Mouse (Mus musculus) neural tube, embryonic 13.5 days (tissue): ENCODE measurements around the gene Efcab5. TPM values are rescaled to one million over a fixed set of nuclear protein-coding genes. Genes with fewer than 3 reads are reported as not detected.
"Not testable (repeated sequence)": the region's sequence is repeated elsewhere in the genome, so short reads cannot be mapped to it uniquely, and the experiment has no call there.

Source experiments
- ATAC-seq: fragments of 200-750 bp; cut with Nextera tagmentation; 2 replicates; pipeline ENCODE4 v1.8.0; 2017; ENCODE audit warnings: low read depth, mild to moderate bottlenecking, moderate TSS enrichment, moderate library complexity
- H3K27ac ChIP-seq: fragments of 300-500 bp; sonication (generic); replicated peaks from 2 replicates; pipeline ENCODE4 v1.5.1; 2015; ENCODE audit warnings: moderate library complexity, mild to moderate bottlenecking, inconsistent platforms
- H3K27me3 ChIP-seq: fragments of 300-500 bp; sonication (generic); 2 replicates; pipeline ENCODE4 v1.6.1; 2015; ENCODE audit warnings: mild to moderate bottlenecking, inconsistent platforms
- H3K36me3 ChIP-seq: fragments of 300-500 bp; sonication (generic); 2 replicates; pipeline ENCODE4 v1.6.1; 2015; ENCODE audit warnings: mild to moderate bottlenecking, inconsistent platforms
- H3K4me1 ChIP-seq: fragments of 300-500 bp; sonication (generic); replicated peaks from 2 replicates; pipeline ENCODE4 v1.6.1; 2015; ENCODE audit warnings: inconsistent platforms
- H3K4me2 ChIP-seq: fragments of 300-500 bp; sonication (generic); 2 replicates; pipeline ENCODE4 v1.6.1; 2015; ENCODE audit warnings: inconsistent platforms, mild to moderate bottlenecking, moderate library complexity
- H3K4me3 ChIP-seq: fragments of 300-500 bp; sonication (generic); 2 replicates; pipeline ENCODE4 v1.5.1; 2015; ENCODE audit warnings: mild to moderate bottlenecking, inconsistent platforms
- H3K9ac ChIP-seq: fragments of 300-500 bp; sonication (generic); 2 replicates; pipeline ENCODE4 v1.6.1; 2015; ENCODE audit warnings: moderate library complexity, mild to moderate bottlenecking, inconsistent platforms
- H3K9me3 ChIP-seq: fragments of 300-500 bp; sonication (generic); 2 replicates; pipeline ENCODE4 v1.6.1; 2016; ENCODE audit warnings: inconsistent platforms
- WGBS: fragments of 180-500 bp; shearing (Covaris S2); methylation state at CpG from one replicate; pipeline ENCODE4 v1.1.7; 2015; 5-methylcytosine and 5-hydroxymethylcytosine counted together
- polyA plus RNA-seq: library from polyadenylated mRNA; unstranded; fragments of >200 nt; fragmentation: Nextera tagmentation; extraction: Ambion mirVana; gene quantifications from 2 replicates; pipeline ENCODE4 v1.2.1, GENCODE M21; 2015

The Efcab5 gene
- polyA plus RNA-seq, 1 experiment from 2014 or later: 0.29 TPM

- no peak overlapping the region for H3K4me3 ChIP-seq
- peaks cover 4% of the 10 kb centered on the region for H3K4me1 ChIP-seq
- WGBS: 82% methylated on average over 2 of the region's 2 CpGs
- H3K9me3 ChIP-seq: no peaks in the 10 kb centered on the region
- H3K4me2 ChIP-seq: no peak overlapping the region
- ATAC-seq: no peak
- no peaks in the 10 kb centered on the region for H3K36me3 ChIP-seq
- H3K27me3 ChIP-seq: no peaks in the 10 kb centered on the region
- H3K9ac ChIP-seq: no peak overlapping the region
- H3K27ac ChIP-seq: no peak overlapping the region
These were observed 99.6 kb downstream of the Efcab5 start for GRCm38 (mm10) chr11:77089162-77089561.

DNA sequence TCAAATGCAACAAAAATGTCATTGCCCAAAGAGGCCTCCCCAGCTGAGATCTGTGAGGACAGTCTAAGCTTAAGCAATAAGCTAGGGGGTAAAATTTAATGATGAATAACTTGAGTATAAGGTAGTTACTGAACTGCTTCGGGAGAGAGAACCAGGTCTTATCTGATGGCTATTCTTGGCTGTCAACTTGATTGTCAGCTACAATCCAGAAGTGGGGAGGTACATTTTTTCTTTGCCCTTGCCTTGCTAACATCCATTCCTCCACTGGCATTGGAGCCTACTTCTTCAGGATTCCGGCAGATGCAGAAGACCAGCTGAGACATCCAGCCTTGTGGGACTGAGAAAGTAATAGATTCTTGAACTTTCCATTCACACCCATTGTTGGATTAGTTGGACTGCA is 101.8 kb downstream of the Efcab5 start:
- Histone ChIP-seq H3K4me1 (no peaks in the 10 kb centered on the region), H3K27me3 (peaks cover 13% of the 10 kb centered on the region), H3K27ac (no peak overlapping the region), H3K4me2 (no peak overlapping the region), H3K9me3 (no peaks in the 10 kb centered on the region), H3K4me3 (no peak overlapping the region), H3K36me3 (no peaks in the 10 kb centered on the region), H3K9ac (no peak overlapping the region)
- no peak for ATAC-seq
- WGBS: 87% methylated on average over 2 of the region's 2 CpGs

DNA sequence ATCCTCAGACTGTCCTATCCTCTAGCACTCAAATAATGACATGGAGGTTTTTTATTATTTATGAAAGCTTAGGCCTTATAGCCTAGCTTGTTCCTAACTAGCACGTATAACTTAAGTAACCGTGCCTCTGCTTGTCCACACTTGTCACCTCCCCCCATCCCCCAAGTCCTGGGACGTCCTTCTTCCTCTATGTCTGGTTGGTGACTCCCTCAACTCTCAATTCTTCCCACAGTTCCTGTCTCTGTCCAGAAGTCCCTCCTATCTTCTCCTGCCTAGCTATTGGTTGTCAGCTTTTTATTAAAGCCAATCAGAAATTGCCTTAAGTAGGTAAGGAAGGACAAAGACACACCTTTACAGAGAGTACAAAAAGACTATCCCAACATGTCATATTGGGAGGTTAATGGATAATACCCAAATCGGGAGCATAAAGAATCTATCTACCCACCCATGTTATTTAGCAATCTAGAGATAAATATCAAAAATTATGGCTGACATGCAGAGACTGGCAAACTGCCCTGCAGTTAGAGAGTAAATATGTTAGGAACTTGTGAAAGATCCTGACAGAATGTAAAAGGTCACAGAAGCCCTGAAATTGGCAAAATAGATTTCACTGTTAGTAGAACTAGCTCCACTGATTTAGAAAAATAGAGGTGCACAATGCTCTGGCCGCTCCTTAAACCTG is 104.6 kb downstream of the Efcab5 start:
- 67% methylated on average over 5 of the region's 5 CpGs for WGBS
- no peaks in the 10 kb centered on the region for H3K9me3 ChIP-seq
- no peak overlapping the region for H3K4me2 ChIP-seq
- H3K4me1 ChIP-seq: no peaks in the 10 kb centered on the region
- peaks cover 27% of the 10 kb centered on the region for H3K27me3 ChIP-seq
- H3K36me3 ChIP-seq: no peaks in the 10 kb centered on the region
- no peak overlapping the region for H3K27ac ChIP-seq
- ATAC-seq: no peak
- H3K9ac ChIP-seq: no peak overlapping the region
- no peak overlapping the region for H3K4me3 ChIP-seq

DNA sequence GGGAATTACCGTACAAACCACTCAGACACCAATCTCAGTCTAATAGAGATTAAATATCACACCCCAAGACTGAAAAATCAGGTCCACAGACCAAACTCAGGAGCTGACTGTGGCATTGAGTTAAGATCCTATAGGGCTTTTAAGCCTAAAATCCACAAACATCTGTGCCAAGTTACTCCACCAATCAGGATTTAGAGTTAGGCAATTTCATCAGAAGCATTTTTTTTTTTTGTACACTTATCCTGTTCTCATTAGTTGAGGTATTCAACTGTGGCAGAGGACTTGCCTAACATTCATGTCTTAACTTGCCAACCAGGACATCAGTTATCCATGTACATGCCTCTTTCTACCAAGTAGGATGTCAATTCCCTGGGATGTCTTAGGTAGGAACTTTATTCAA is 109.4 kb downstream of the Efcab5 start:
- no peak overlapping the region for H3K27ac ChIP-seq
- no peak overlapping the region for H3K9ac ChIP-seq
- peaks cover 27% of the 10 kb centered on the region for H3K27me3 ChIP-seq
- WGBS: 100% methylated on average over 1 of the region's 1 CpGs
- peaks cover 14% of the 10 kb centered on the region for H3K4me1 ChIP-seq
- no peaks in the 10 kb centered on the region for H3K9me3 ChIP-seq
- H3K4me2 ChIP-seq: no peak overlapping the region
- ATAC-seq: no peak
- peaks cover 17% of the 10 kb centered on the region for H3K36me3 ChIP-seq
- H3K4me3 ChIP-seq: no peak overlapping the region

DNA sequence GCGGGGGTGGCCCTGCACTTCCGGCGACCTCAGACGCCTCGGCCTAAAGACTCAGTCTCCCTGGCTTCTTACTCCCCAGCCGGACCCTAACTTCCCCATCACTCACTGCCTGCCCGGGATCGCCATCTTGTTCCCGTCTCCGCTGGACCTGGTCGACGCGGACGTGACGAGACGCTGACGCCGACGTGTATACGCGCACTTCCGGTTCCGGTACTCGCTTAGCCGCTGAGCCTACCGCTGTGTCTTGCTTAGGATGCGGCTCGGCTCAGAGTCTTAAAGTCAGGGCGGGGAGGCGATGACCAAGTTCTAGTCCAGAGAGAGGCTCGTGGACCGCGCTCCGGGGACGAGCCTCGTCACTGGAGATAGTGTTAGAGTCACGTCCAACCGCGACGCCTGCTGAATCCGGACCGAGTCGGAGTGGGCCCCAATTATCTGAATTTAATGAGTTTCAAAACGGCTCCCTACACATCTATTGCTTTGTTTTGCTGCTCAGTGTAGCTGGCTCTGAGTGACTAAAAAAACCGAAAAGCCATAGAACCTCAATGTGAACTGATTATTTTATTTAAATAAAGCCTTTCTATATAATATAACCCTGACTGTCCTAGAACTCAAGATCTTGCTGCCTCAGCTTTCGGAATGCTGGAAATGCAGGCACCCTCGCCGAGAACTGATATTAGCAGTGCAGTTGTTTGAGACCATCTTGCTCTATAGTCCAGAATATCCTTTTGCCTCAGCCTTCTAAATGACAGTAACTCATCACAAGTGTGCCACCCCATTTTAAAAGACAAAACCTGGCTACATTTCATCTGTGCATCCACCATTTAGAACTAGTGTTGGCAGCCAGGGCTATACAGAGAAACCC is 110.3 kb downstream of the Efcab5 start, which contains the start of gene Nsrp1:
Gene Nsrp1 (minus strand): TSS at position 163 of the 862 bp plus-strand sequence.
- Histone ChIP-seq H3K4me1 (peaks cover 14% of the 10 kb centered on the region), H3K27ac (peak within 1 kb of the TSS; percentile 91), H3K4me2 (peak within 1 kb of the TSS; percentile 96), H3K27me3 (peaks cover 23% of the 10 kb centered on the region; the same call in 1 of the 2 replicates), H3K4me3 (peak within 1 kb of the TSS; percentile 84), H3K36me3 (peaks cover 24% of the 10 kb centered on the region), H3K9me3 (no peaks in the 10 kb centered on the region), H3K9ac (peak within 1 kb of the TSS; percentile 79)
- 4% methylated on average over 48 of the region's 48 CpGs for WGBS
- peak; percentile 99 for ATAC-seq

DNA sequence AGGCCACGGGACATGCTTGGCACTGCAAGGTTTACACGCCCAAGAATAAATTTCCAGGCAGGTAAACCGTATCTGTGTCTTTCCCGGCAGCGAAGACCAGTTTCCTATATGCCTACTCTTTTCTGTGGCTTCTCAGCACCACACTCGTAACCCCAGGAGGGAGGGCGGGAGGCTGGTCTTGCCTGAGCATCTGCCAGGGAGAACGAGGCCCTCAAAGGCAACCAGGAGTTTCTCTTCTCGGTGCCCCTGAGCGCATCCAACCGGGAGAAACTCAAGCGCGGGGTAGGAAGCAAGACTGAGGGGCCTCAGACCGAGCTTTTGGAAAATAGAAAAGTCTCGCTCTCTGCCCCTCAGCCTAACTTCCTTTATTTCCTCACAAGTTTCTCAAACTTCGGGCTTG is 111.0 kb downstream of the Efcab5 start:
- ATAC-seq: peak; percentile 36
- WGBS: 3% methylated on average over 16 of the region's 16 CpGs

DNA sequence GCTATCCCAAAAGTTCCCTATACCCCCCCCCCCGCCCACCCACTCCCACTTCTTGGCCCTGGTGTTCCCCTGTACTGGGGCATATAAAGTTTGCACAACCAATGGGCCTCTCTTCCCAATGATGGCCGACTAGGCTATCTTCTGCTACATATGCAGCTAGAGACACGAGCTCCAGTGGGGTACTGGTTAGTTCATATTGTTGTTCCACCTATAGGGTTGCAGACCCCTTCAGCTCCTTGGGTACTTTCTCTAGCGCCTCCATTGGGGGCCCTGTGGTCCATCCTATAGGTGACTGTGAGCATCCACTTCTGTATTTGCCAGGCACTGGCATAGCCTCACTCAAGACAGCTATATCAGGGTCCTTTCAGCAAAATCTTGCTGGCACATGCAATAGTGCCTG is 111.4 kb downstream of the Efcab5 start:
- Histone ChIP-seq H3K4me1 (peaks cover 14% of the 10 kb centered on the region), H3K4me3 (peak overlapping the region; percentile 84), H3K4me2 (peak overlapping the region; percentile 96), H3K9ac (peak overlapping the region; percentile 79), H3K27me3 (peaks cover 17% of the 10 kb centered on the region; the same call in 1 of the 2 replicates), H3K36me3 (peaks cover 27% of the 10 kb centered on the region)
- ATAC-seq, H3K27ac ChIP-seq, H3K9me3 ChIP-seq: not testable (repeated sequence)
- WGBS: 62% methylated on average over 4 of the region's 4 CpGs

More for the DNA sequence above, 111.0 kb downstream of the Efcab5 start:
- Histone ChIP-seq H3K4me1 (peaks cover 14% of the 10 kb centered on the region), H3K9me3 (no peaks in the 10 kb centered on the region), H3K9ac (peak overlapping the region; percentile 79), H3K27me3 (peaks cover 19% of the 10 kb centered on the region; the same call in 1 of the 2 replicates), H3K36me3 (peaks cover 26% of the 10 kb centered on the region), H3K4me2 (peak overlapping the region; percentile 96), H3K4me3 (peak overlapping the region; percentile 84), H3K27ac (peak overlapping the region; percentile 91)

DNA sequence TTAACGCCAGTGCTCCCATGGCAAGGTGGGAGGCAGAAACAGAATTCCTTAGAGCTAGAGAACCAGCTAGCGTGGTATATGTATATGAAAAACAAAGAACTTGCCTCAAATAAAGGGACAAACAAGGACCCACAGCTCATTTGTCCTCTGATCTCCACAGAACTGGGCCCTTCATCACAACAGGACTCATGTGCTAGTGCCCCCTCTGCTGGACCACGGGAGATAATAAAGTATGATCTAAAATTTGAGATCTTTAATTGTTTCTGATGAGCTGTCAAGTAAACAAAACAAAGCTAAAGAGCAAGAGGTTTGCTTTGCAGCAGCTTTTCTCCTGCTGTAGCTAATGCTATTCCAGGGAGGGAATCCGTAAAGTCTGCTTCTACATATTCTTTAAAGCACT is 118.0 kb downstream of the Efcab5 start:
- H3K4me1 ChIP-seq: no peaks in the 10 kb centered on the region
- H3K4me2 ChIP-seq: no peak overlapping the region
- H3K27me3 ChIP-seq: no peaks in the 10 kb centered on the region
- H3K9me3 ChIP-seq: no peaks in the 10 kb centered on the region
- 83% methylated on average over 4 of the region's 4 CpGs for WGBS
- peaks cover 29% of the 10 kb centered on the region for H3K36me3 ChIP-seq
- H3K4me3 ChIP-seq: no peak overlapping the region
- no peak overlapping the region for H3K9ac ChIP-seq
- ATAC-seq: no peak
- H3K27ac ChIP-seq: no peak overlapping the region

DNA sequence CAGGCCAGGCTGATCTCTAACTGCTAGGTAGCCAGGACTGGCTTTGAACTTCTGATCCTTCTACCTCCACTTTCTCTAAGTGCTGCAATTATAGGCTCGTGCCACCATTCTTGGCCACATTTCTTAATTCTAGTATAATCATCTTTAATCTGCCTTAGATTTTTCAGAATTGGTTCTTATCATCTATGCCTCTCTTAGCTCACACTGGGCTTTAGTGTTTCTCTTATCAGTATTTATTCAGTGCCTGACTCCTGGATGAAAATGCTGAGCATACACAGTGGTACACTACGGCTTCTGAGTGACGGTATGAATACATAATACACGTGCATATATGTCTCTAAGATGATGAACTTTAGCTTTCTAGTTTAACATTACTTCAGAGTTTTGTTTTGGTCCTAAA is 119.9 kb downstream of the Efcab5 start:
- no peaks in the 10 kb centered on the region for H3K9me3 ChIP-seq
- no peaks in the 10 kb centered on the region for H3K27me3 ChIP-seq
- H3K9ac ChIP-seq: no peak overlapping the region
- peaks cover 12% of the 10 kb centered on the region for H3K36me3 ChIP-seq
- H3K4me1 ChIP-seq: no peaks in the 10 kb centered on the region
- no peak for ATAC-seq
- WGBS: 97% methylated on average over 4 of the region's 4 CpGs
- H3K4me3 ChIP-seq: no peak overlapping the region
- H3K27ac ChIP-seq: no peak overlapping the region
- no peak overlapping the region for H3K4me2 ChIP-seq

DNA sequence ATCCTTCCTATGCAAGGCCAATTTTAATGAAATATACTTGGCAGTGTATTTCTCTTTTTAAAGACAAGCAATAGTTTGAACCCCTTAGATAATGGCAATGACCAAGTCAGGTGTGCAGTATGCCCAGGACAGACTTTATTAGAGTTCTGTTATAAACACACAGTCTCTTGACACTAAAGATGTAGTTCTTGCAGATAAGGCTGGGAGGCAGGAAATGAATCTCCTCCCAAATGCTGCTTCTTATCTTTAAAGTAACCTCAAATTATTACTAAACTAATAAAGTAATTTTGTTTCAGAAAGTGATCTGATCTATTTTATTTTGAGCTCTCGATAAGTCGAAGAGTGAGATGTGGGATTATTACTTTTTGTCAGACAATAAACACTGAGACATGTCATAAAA is 125.4 kb downstream of the Efcab5 start:
- Histone ChIP-seq H3K9ac (no peak overlapping the region), H3K27ac (no peak overlapping the region), H3K9me3 (no peaks in the 10 kb centered on the region), H3K4me2 (no peak overlapping the region), H3K4me1 (0 out of 2 replicates have a peak, but pooled peaks cover 3% of the 10 kb centered on the region), H3K27me3 (no peaks in the 10 kb centered on the region), H3K36me3 (no peaks in the 10 kb centered on the region; the same call in none of the 2 replicates), H3K4me3 (no peak overlapping the region)
- WGBS: 93% methylated on average over 2 of the region's 2 CpGs
- no peak for ATAC-seq

DNA sequence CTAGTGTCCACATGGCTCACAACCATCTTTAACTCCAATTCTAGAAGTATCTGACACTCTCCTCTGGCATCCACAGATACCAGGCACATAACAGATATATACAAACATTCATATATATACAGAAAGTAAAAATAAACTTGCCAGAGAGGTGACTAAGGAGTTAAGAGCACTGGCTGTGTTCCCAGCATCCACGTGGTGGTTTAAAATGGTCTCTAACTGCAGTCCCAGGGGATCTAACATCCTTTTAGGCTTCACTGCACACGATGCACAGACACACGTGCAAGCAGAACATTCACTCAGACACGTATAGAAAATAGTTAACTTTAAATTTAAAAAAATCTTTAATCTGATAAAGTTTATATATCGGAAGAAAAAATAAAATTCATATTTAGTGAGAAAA is 126.8 kb downstream of the Efcab5 start:
- no peak overlapping the region for H3K27ac ChIP-seq
- no peak overlapping the region for H3K4me3 ChIP-seq
- no peak overlapping the region for H3K9ac ChIP-seq
- H3K4me2 ChIP-seq: no peak overlapping the region
- H3K27me3 ChIP-seq: no peaks in the 10 kb centered on the region
- H3K36me3 ChIP-seq: no peaks in the 10 kb centered on the region; the same call in 1 of the 2 replicates
- no peak for ATAC-seq
- no peaks in the 10 kb centered on the region for H3K9me3 ChIP-seq
- H3K4me1 ChIP-seq: 0 out of 2 replicates have a peak, but pooled peaks cover 3% of the 10 kb centered on the region
- WGBS: 49% methylated on average over 5 of the region's 5 CpGs

- H3K4me3 ChIP-seq: no peak overlapping the region
- 77% methylated on average over 2 of the region's 2 CpGs for WGBS
- no peaks in the 10 kb centered on the region for H3K9me3 ChIP-seq
- no peaks in the 10 kb centered on the region for H3K27me3 ChIP-seq
- no peak overlapping the region for H3K27ac ChIP-seq
- peaks cover 22% of the 10 kb centered on the region for H3K36me3 ChIP-seq
- ATAC-seq: no peak
- no peak overlapping the region for H3K4me2 ChIP-seq
- no peak overlapping the region for H3K9ac ChIP-seq
- no peaks in the 10 kb centered on the region for H3K4me1 ChIP-seq
These were observed 146.0 kb downstream of the Efcab5 start for GRCm38 (mm10) chr11:77042816-77043215.
